9 mouse cellular contexts compared by ENCODE assay signal in genomic region chr1:74396456-74397222, GRCm38 (mm10). TPM values are rescaled to one million over a fixed set of nuclear protein-coding genes. Genes with fewer than 3 reads are reported as not detected.
DNase-seq lines count a peak whose midpoint lies in the region; ATAC-seq and TF ChIP-seq lines count a peak whose summit lies in the region.
"Not testable (repeated sequence)": the region's sequence is repeated elsewhere in the genome, so short reads cannot be mapped to it uniquely, and the experiment has no call there.
"Had no signal": no experiment of that assay in that cellular context is flagged by ENCODE, and none has a peak within 500 bp of the region (broad histone marks: within the 10 kb centered on the region; RNA-seq: fewer than 3 reads in every experiment).

No protein-coding gene starts in this region.

- peak overlapping the region; percentile 78 for H3K27ac ChIP-seq in embryonic facial prominence, embryonic 12.5 days
- peak overlapping the region; percentile 95 for H3K27ac ChIP-seq in heart, adult 2 months
- peak overlapping the region; percentile 62; the same call in 1 of the 2 replicates for H3K27ac ChIP-seq in hindbrain, embryonic 15.5 days (replicated peaks)
- H3K27ac ChIP-seq in liver, postnatal 0 days (ENCODE audit: low read depth) = peak overlapping the region; percentile 89
- not testable (repeated sequence) for H3K27ac ChIP-seq in midbrain, embryonic 14.5 days (replicated peaks; ENCODE audit: low read depth, low read length)
- peak overlapping the region; percentile 85 for H3K27ac ChIP-seq in stomach, embryonic 14.5 days (ENCODE audit: low read length)

- not testable (repeated sequence) for H3K27me3 ChIP-seq in embryonic facial prominence, embryonic 12.5 days; heart, adult 2 months (ENCODE audit: control insufficient read depth, insufficient read depth, low read length); hindbrain, embryonic 15.5 days; liver, postnatal 0 days (ENCODE audit: insufficient read depth, low read length); midbrain, embryonic 14.5 days (ENCODE audit: control insufficient read depth, insufficient read depth, low read length); stomach, embryonic 14.5 days (ENCODE audit: control insufficient read depth, insufficient read depth, low read length)

- intact Hi-C loops in heart, adult 2 months (cut with DNase I) = loop anchor here (10.0 kb wide), 1 partner anchor 188 kb away; the partner anchor contains the start of genes Bcs1l and Zfp142

- H3K9me3 ChIP-seq in embryonic facial prominence, embryonic 12.5 days; hindbrain, embryonic 15.5 days; liver, postnatal 0 days (ENCODE audit: low read length); midbrain, embryonic 14.5 days (ENCODE audit: control insufficient read depth, low read length); stomach, embryonic 14.5 days (ENCODE audit: control insufficient read depth, low read depth, low read length): not testable (repeated sequence)

- H3K4me3 ChIP-seq in embryonic facial prominence, embryonic 12.5 days = peak overlapping the region; percentile 38
- peak overlapping the region; percentile 33; the same call in 1 of the 2 replicates for H3K4me3 ChIP-seq in heart, adult 2 months
- peak overlapping the region; percentile 55 for H3K4me3 ChIP-seq in hindbrain, embryonic 15.5 days
- H3K4me3 ChIP-seq in liver, postnatal 0 days (ENCODE audit: low read depth, low read length) = peak overlapping the region; percentile 59
- peak overlapping the region; percentile 36 for H3K4me3 ChIP-seq in midbrain, embryonic 14.5 days (replicated peaks; ENCODE audit: low read depth, low read length)
- peak overlapping the region; percentile 35 for H3K4me3 ChIP-seq in stomach, embryonic 14.5 days (ENCODE audit: low read depth, low read length)

- not testable (repeated sequence) for TF ChIP-seq POLR2A in heart, adult 2 months (IDR thresholded peaks at IDR 0.05; ENCODE audit: insufficient read depth, low read depth, low read length)

- not testable (repeated sequence) for H3K79me2 ChIP-seq in heart, adult 2 months (replicated peaks; ENCODE audit: control insufficient read depth, insufficient read depth, low read length)

- H3K36me3 ChIP-seq in embryonic facial prominence, embryonic 12.5 days = peaks cover 22% of the 10 kb centered on the region
- not testable (repeated sequence) for H3K36me3 ChIP-seq in heart, adult 2 months (ENCODE audit: control insufficient read depth, insufficient read depth, low read length); hindbrain, embryonic 15.5 days
- H3K36me3 ChIP-seq in liver, postnatal 0 days (replicated peaks; ENCODE audit: insufficient read depth, low read length) = peaks cover 21% of the 10 kb centered on the region
- H3K36me3 ChIP-seq in midbrain, embryonic 14.5 days (ENCODE audit: control insufficient read depth, insufficient read depth, low read length) = peaks cover 12% of the 10 kb centered on the region
- peaks cover 21% of the 10 kb centered on the region for H3K36me3 ChIP-seq in stomach, embryonic 14.5 days (ENCODE audit: control insufficient read depth, insufficient read depth, low read length)

- 7% methylated on average over 11 of the region's 12 CpGs for WGBS in embryonic facial prominence, embryonic 12.5 days
- 16% methylated on average over 12 of the region's 12 CpGs for WGBS in heart, adult 2 months
- WGBS in hindbrain, embryonic 15.5 days = 11% methylated on average over 12 of the region's 12 CpGs
- WGBS in liver, postnatal 0 days (ENCODE audit: insufficient replicate concordance) = 8% methylated on average over 11 of the region's 12 CpGs
- 8% methylated on average over 11 of the region's 12 CpGs for WGBS in midbrain, embryonic 14.5 days
- 5% methylated on average over 11 of the region's 12 CpGs for WGBS in stomach, embryonic 14.5 days

- DNase-seq in NIH3T3 (ENCODE audit: low read depth) = peak; percentile 40
- peak in 1 of 2 experiments; percentile 54 for DNase-seq in heart, adult 2 months
- peak; percentile 32 to 58 for DNase-seq in kidney, postnatal 25 days
- DNase-seq in liver, postnatal 0 days; midbrain, embryonic 14.5 days: not testable (repeated sequence)

- peak overlapping the region; percentile 78 for H3K4me2 ChIP-seq in embryonic facial prominence, embryonic 12.5 days (replicated peaks)
- peak overlapping the region; percentile 96 for H3K4me2 ChIP-seq in hindbrain, embryonic 15.5 days
- H3K4me2 ChIP-seq in liver, postnatal 0 days (ENCODE audit: low read depth, low read length) = peak overlapping the region; percentile 85
- H3K4me2 ChIP-seq in midbrain, embryonic 14.5 days (ENCODE audit: low read length) = peak overlapping the region; percentile 61
- peak overlapping the region; percentile 75; the same call in 1 of the 2 replicates for H3K4me2 ChIP-seq in stomach, embryonic 14.5 days (replicated peaks; ENCODE audit: low read depth, low read length)

- ATAC-seq in embryonic facial prominence, embryonic 12.5 days (ENCODE audit: insufficient number of reproducible peaks, insufficient read depth, low FRiP score, low TSS enrichment) = peak; percentile 0; the same call in 1 of the 2 replicates
- not testable (repeated sequence) for ATAC-seq in hindbrain, embryonic 15.5 days (ENCODE audit: low FRiP score, low read depth); liver, postnatal 0 days; midbrain, embryonic 14.5 days (ENCODE audit: low FRiP score, low TSS enrichment); stomach, embryonic 14.5 days (ENCODE audit: insufficient number of reproducible peaks, insufficient read depth, low FRiP score, low read depth)

- peaks cover 15% of the 10 kb centered on the region for H3K4me1 ChIP-seq in embryonic facial prominence, embryonic 12.5 days
- H3K4me1 ChIP-seq in heart, adult 2 months (ENCODE audit: control insufficient read depth, insufficient read depth, low read length) = not testable (repeated sequence)
- peaks cover 34% of the 10 kb centered on the region for H3K4me1 ChIP-seq in hindbrain, embryonic 15.5 days (replicated peaks)
- peaks cover 42% of the 10 kb centered on the region for H3K4me1 ChIP-seq in liver, postnatal 0 days (ENCODE audit: insufficient read depth)
- H3K4me1 ChIP-seq in midbrain, embryonic 14.5 days (ENCODE audit: control insufficient read depth, insufficient read depth, low read length) = peaks cover 12% of the 10 kb centered on the region
- H3K4me1 ChIP-seq in stomach, embryonic 14.5 days (ENCODE audit: control insufficient read depth, insufficient read depth, low read length) = peaks cover 14% of the 10 kb centered on the region; the same call in 1 of the 2 replicates

- TF ChIP-seq CTCF in heart, adult 2 months (IDR thresholded peaks at IDR 0.05); liver, postnatal 0 days (IDR thresholded peaks at IDR 0.05; ENCODE audit: low read depth): not testable (repeated sequence)

- TF ChIP-seq EP300 in heart, adult 2 months (IDR thresholded peaks at IDR 0.05; ENCODE audit: insufficient read depth, low read depth, low read length); liver, postnatal 0 days (IDR thresholded peaks at IDR 0.05; ENCODE audit: low read depth): not testable (repeated sequence)

- not testable (repeated sequence) for H3K9ac ChIP-seq in embryonic facial prominence, embryonic 12.5 days; stomach, embryonic 14.5 days (replicated peaks; ENCODE audit: low read depth, low read length)
- peak overlapping the region; percentile 45 for H3K9ac ChIP-seq in heart, adult 2 months (ENCODE audit: low read depth, low read length)
- H3K9ac ChIP-seq in hindbrain, embryonic 15.5 days = peak overlapping the region; percentile 48; the same call in 1 of the 2 replicates
- peak overlapping the region; percentile 71 for H3K9ac ChIP-seq in liver, postnatal 0 days (replicated peaks)
- peak overlapping the region; percentile 48; the same call in 1 of the 2 replicates for H3K9ac ChIP-seq in midbrain, embryonic 14.5 days (replicated peaks; ENCODE audit: low read length)

RNA-seq across cellular contexts. Expression of gene Ctdsp1, which starts 5.3 kb away (rescaled TPM):
- 75.7 and 78.9 TPM in 2 replicates for polyA plus RNA-seq in embryonic facial prominence, embryonic 12.5 days (2016; fragmentation: Nextera tagmentation; extraction: Ambion mirVana)
- 100 to 1,000 TPM; 122 to 137 TPM for total RNA-seq in heart, adult 2 months (2021)
- 122 and 127 TPM in 2 replicates for polyA plus RNA-seq in heart, adult 2 months (2012; rRNA removed)
- polyA plus RNA-seq in hindbrain, embryonic 15.5 days (2015; fragmentation: Nextera tagmentation; extraction: Ambion mirVana) = 19.3 and 19.5 TPM in 2 replicates
- 40.0 and 40.4 TPM in 2 replicates for polyA plus RNA-seq in liver, postnatal 0 days (2015; fragmentation: Nextera tagmentation; extraction: Ambion mirVana)
- polyA plus RNA-seq in midbrain, embryonic 14.5 days (2014; fragmentation: Nextera tagmentation; extraction: Ambion mirVana) = 8.6 and 17.1 TPM in 2 replicates
- polyA plus RNA-seq in stomach, embryonic 14.5 days (2014; fragmentation: Nextera tagmentation; extraction: Ambion mirVana) = 88.0 and 90.7 TPM in 2 replicates

RNA-seq across cellular contexts. Expression of gene Vil1, which starts 12.5 kb away (rescaled TPM):
- polyA plus RNA-seq in embryonic facial prominence, embryonic 12.5 days (2016; fragmentation: Nextera tagmentation; extraction: Ambion mirVana) = 0.23 and 0.24 TPM in 2 replicates
- under 1 TPM; 0.80 to 0.97 TPM for total RNA-seq in heart, adult 2 months (2021)
- polyA plus RNA-seq in heart, adult 2 months (2012; rRNA removed) = 0.27 and 0.29 TPM in 2 replicates
- 0.12 and 0.24 TPM in 2 replicates for polyA plus RNA-seq in hindbrain, embryonic 15.5 days (2015; fragmentation: Nextera tagmentation; extraction: Ambion mirVana)
- polyA plus RNA-seq in liver, postnatal 0 days (2015; fragmentation: Nextera tagmentation; extraction: Ambion mirVana) = 0.13 and 0.19 TPM in 2 replicates
- polyA plus RNA-seq in midbrain, embryonic 14.5 days (2014; fragmentation: Nextera tagmentation; extraction: Ambion mirVana) = 0.09 and 0.30 TPM in 2 replicates
- 5.9 and 7.7 TPM in 2 replicates for polyA plus RNA-seq in stomach, embryonic 14.5 days (2014; fragmentation: Nextera tagmentation; extraction: Ambion mirVana)

RNA-seq across cellular contexts. Expression of gene Slc11a1, which starts 21.6 kb away (rescaled TPM):
- 4.1 and 5.0 TPM in 2 replicates for polyA plus RNA-seq in embryonic facial prominence, embryonic 12.5 days (2016; fragmentation: Nextera tagmentation; extraction: Ambion mirVana)
- 1 to 10 TPM; 5.2 to 5.8 TPM for total RNA-seq in heart, adult 2 months (2021)
- 12.3 and 13.0 TPM in 2 replicates for polyA plus RNA-seq in heart, adult 2 months (2012; rRNA removed)
- 2.9 and 3.4 TPM in 2 replicates for polyA plus RNA-seq in hindbrain, embryonic 15.5 days (2015; fragmentation: Nextera tagmentation; extraction: Ambion mirVana)
- 12.8 and 15.1 TPM in 2 replicates for polyA plus RNA-seq in liver, postnatal 0 days (2015; fragmentation: Nextera tagmentation; extraction: Ambion mirVana)
- 0.51 and 2.7 TPM in 2 replicates for polyA plus RNA-seq in midbrain, embryonic 14.5 days (2014; fragmentation: Nextera tagmentation; extraction: Ambion mirVana)
- 5.3 and 6.1 TPM in 2 replicates for polyA plus RNA-seq in stomach, embryonic 14.5 days (2014; fragmentation: Nextera tagmentation; extraction: Ambion mirVana)

RNA-seq across cellular contexts. Expression of gene Catip, which starts 34.7 kb away (rescaled TPM):
- 0.93 and 0.98 TPM in 2 replicates for polyA plus RNA-seq in embryonic facial prominence, embryonic 12.5 days (2016; fragmentation: Nextera tagmentation; extraction: Ambion mirVana)
- under 1 TPM; 0.29 to 0.34 TPM for total RNA-seq in heart, adult 2 months (2021)
- 1.1 and 2.3 TPM in 2 replicates for polyA plus RNA-seq in heart, adult 2 months (2012; rRNA removed)
- polyA plus RNA-seq in hindbrain, embryonic 15.5 days (2015; fragmentation: Nextera tagmentation; extraction: Ambion mirVana) = 1.1 and 2.4 TPM in 2 replicates
- polyA plus RNA-seq in liver, postnatal 0 days (2015; fragmentation: Nextera tagmentation; extraction: Ambion mirVana) = 0.11 TPM in 1 of 2 replicates, not detected in the other
- polyA plus RNA-seq in midbrain, embryonic 14.5 days (2014; fragmentation: Nextera tagmentation; extraction: Ambion mirVana) = 0.30 and 0.57 TPM in 2 replicates
- polyA plus RNA-seq in stomach, embryonic 14.5 days (2014; fragmentation: Nextera tagmentation; extraction: Ambion mirVana) = 0.69 and 0.81 TPM in 2 replicates
- polyA plus RNA-seq: inflammation-experienced regulatory T-cells, adult 6 months had no signal
